Mouse (Mus musculus): ENCODE measurements at regions not wholly inside any gene's neighbourhood (a gene's known extent, or its start where the extent isn't known, plus 50 kb on each side); places are given as distances from the start of the nearest gene placed in this dataset.

- DNase-seq = no peak
These were observed 52.0 kb upstream of the Trp53i11 start for GRCm38 (mm10) chr2:93135324-93135723.

- no peak for DNase-seq
These were observed 53.9 kb upstream of the Trp53i11 start for GRCm38 (mm10) chr2:93133301-93133971.

GRCm38 (mm10) chr2:93131825-93132623 lies 55.3 kb upstream of the Trp53i11 start:
- no peak for DNase-seq

- no peak for DNase-seq
These were observed 56.1 kb upstream of the Trp53i11 start for GRCm38 (mm10) chr2:93131236-93131635.

GRCm38 (mm10) chr2:93129176-93129575 lies 58.2 kb upstream of the Trp53i11 start:
- DNase-seq = no peak

- peak; percentile 46 for DNase-seq
These were observed 60.7 kb upstream of the Trp53i11 start for GRCm38 (mm10) chr2:93126595-93127165.

- no peak for DNase-seq
These were observed 61.2 kb upstream of the Trp53i11 start for GRCm38 (mm10) chr2:93126112-93126511.

- no peak for DNase-seq
These were observed 62.4 kb upstream of the Trp53i11 start for GRCm38 (mm10) chr2:93124866-93125467.

GRCm38 (mm10) chr2:93123829-93124228 lies 63.5 kb upstream of the Trp53i11 start:
- no peak for DNase-seq

- no peak for DNase-seq
These were observed 67.0 kb upstream of the Trp53i11 start for GRCm38 (mm10) chr2:93120386-93120785.

- DNase-seq = peak; percentile 58
These were observed 68.3 kb upstream of the Trp53i11 start for GRCm38 (mm10) chr2:93119001-93119400.

GRCm38 (mm10) chr2:93115303-93115702 lies 69.3 kb upstream of the Prdm11 start:
- no peak for DNase-seq

GRCm38 (mm10) chr2:93113929-93114328 lies 68.0 kb upstream of the Prdm11 start:
- DNase-seq = no peak

- no peak for DNase-seq
These were observed 66.4 kb upstream of the Prdm11 start for GRCm38 (mm10) chr2:93112320-93112719.

GRCm38 (mm10) chr2:93110898-93111297 lies 64.9 kb upstream of the Prdm11 start:
- DNase-seq = no peak

- DNase-seq = no peak
These were observed 60.6 kb upstream of the Prdm11 start for GRCm38 (mm10) chr2:93106581-93106980.

- no peak for DNase-seq
These were observed 56.0 kb upstream of the Prdm11 start for GRCm38 (mm10) chr2:93101991-93102390.

- DNase-seq = no peak
These were observed 53.8 kb upstream of the Prdm11 start for GRCm38 (mm10) chr2:93099780-93100179.

- no peak for DNase-seq
These were observed 51.0 kb upstream of the Prdm11 start for GRCm38 (mm10) chr2:93097016-93097415.

GRCm38 (mm10) chr2:93096078-93096729 lies 50.2 kb upstream of the Prdm11 start:
- DNase-seq = no peak
